Mouse (Mus musculus): ENCODE measurements around the gene Fndc3b. TPM values are rescaled to one million over a fixed set of nuclear protein-coding genes. Genes with fewer than 3 reads are reported as not detected.

Fndc3b gene
- polyA plus RNA-seq, 1 experiment, result 14.2 TPM

DNA sequence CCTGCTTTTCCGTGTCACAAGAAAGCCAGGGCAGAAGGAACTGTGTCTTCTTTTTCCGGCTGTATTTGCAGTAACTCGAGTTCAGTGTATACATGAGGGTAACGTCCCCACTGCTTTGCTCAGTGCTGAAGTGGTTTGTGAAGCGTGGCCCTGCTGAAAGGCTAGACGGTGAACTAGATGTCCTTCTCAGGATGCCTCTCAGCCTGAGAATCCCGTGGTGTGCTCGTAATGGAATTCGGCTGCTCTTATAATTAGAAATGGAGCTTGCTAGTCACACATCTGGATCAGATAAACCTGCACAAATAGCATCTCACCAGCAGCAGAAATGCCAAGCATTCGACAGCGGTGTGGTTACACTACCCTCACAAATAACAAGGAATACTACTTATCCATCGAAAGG lies 40.7 kb downstream of the Fndc3b start:
- DNase-seq, result no peak
- WGBS, result 58% methylated on average over 12 of the region's 12 CpGs
- Histone ChIP-seq H3K27ac (ENCODE audit: insufficient read depth, low read depth, low read length) (no peak overlapping the region), H3K4me3 (ENCODE audit: insufficient read depth, low read depth, low read length) (no peak overlapping the region), H3K27me3 (replicated peaks; ENCODE audit: control insufficient read depth, insufficient read depth, low read length) (no peaks in the 10 kb centered on the region), H3K36me3 (ENCODE audit: control insufficient read depth, insufficient read depth, low read length) (no peaks in the 10 kb centered on the region), H3K4me1 (ENCODE audit: control insufficient read depth, insufficient read depth, low read length) (peaks cover 9% of the 10 kb centered on the region)
- no peak for TF ChIP-seq POLR2A (IDR thresholded peaks at IDR 0.05; ENCODE audit: low read depth, low read length)
- no peak for TF ChIP-seq CTCF (conservative IDR thresholded peaks at IDR 0.05; ENCODE audit: insufficient read depth, insufficient read length, low read depth, low read length)

- no peaks in the 10 kb centered on the region for H3K36me3 ChIP-seq (ENCODE audit: control insufficient read depth, insufficient read depth, low read length)
- no peak for TF ChIP-seq POLR2A (IDR thresholded peaks at IDR 0.05; ENCODE audit: low read depth, low read length)
- TF ChIP-seq CTCF (conservative IDR thresholded peaks at IDR 0.05; ENCODE audit: insufficient read depth, insufficient read length, low read depth, low read length), result no peak
- H3K4me1 ChIP-seq (ENCODE audit: control insufficient read depth, insufficient read depth, low read length), result peaks cover 21% of the 10 kb centered on the region
- H3K27me3 ChIP-seq (replicated peaks; ENCODE audit: control insufficient read depth, insufficient read depth, low read length), result no peaks in the 10 kb centered on the region
- WGBS, result 77% methylated on average over 4 of the region's 4 CpGs
- H3K4me3 ChIP-seq (ENCODE audit: insufficient read depth, low read depth, low read length), result no peak overlapping the region
- no peak overlapping the region for H3K27ac ChIP-seq (ENCODE audit: insufficient read depth, low read depth, low read length)
- DNase-seq, result no peak
These were observed 43.8 kb downstream of the Fndc3b start for GRCm38 (mm10) chr3:27667280-27667679.

DNA sequence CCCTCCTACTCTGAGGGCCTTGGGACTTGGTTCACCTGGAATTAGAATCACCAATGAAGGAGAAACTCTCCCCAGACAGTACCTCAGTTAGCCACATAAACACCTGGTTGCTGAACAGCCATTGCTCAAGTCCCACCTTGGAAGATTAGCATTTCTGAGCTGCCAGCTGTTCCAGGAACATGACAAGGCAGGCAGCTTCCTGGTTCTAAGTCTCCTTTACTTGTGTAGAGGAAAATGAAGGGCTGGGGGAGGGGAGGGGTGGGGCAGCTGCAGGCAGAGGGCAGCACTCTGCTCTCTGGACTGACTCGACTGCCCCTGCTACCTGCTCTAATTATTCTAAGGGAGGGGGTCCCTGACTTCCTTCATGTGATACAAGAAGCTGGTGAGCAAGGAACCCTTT lies 45.8 kb downstream of the Fndc3b start:
- no peaks in the 10 kb centered on the region for H3K36me3 ChIP-seq (ENCODE audit: control insufficient read depth, insufficient read depth, low read length)
- H3K4me1 ChIP-seq (ENCODE audit: control insufficient read depth, insufficient read depth, low read length), result peaks cover 21% of the 10 kb centered on the region
- H3K4me3 ChIP-seq (ENCODE audit: insufficient read depth, low read depth, low read length), result no peak overlapping the region
- H3K27ac ChIP-seq (ENCODE audit: insufficient read depth, low read depth, low read length), result peak overlapping the region; percentile 44; the same call in 1 of the 2 replicates
- no peaks in the 10 kb centered on the region for H3K27me3 ChIP-seq (replicated peaks; ENCODE audit: control insufficient read depth, insufficient read depth, low read length)
- no peak for TF ChIP-seq POLR2A (IDR thresholded peaks at IDR 0.05; ENCODE audit: low read depth, low read length)
- TF ChIP-seq CTCF (conservative IDR thresholded peaks at IDR 0.05; ENCODE audit: insufficient read depth, insufficient read length, low read depth, low read length), result 0 out of 2 replicates have a peak, but pooled peaks have one; percentile 3
- peak; percentile 43 for DNase-seq
- WGBS, result 5% methylated on average over 1 of the region's 1 CpGs

- H3K36me3 ChIP-seq (ENCODE audit: control insufficient read depth, insufficient read depth, low read length), result no peaks in the 10 kb centered on the region
- H3K4me3 ChIP-seq (ENCODE audit: insufficient read depth, low read depth, low read length), result no peak overlapping the region
- TF ChIP-seq CTCF (conservative IDR thresholded peaks at IDR 0.05; ENCODE audit: insufficient read depth, insufficient read length, low read depth, low read length) (no peak), POLR2A (IDR thresholded peaks at IDR 0.05; ENCODE audit: low read depth, low read length) (no peak)
- peaks cover 24% of the 10 kb centered on the region for H3K4me1 ChIP-seq (ENCODE audit: control insufficient read depth, insufficient read depth, low read length)
- 50% methylated on average over 5 of the region's 5 CpGs for WGBS
- DNase-seq, result no peak
- H3K27me3 ChIP-seq (replicated peaks; ENCODE audit: control insufficient read depth, insufficient read depth, low read length), result no peaks in the 10 kb centered on the region
- H3K27ac ChIP-seq (ENCODE audit: insufficient read depth, low read depth, low read length), result no peak overlapping the region
These were observed 47.9 kb downstream of the Fndc3b start for GRCm38 (mm10) chr3:27663221-27663620.

GRCm38 (mm10) chr3:27658198-27658763 lies 52.8 kb downstream of the Fndc3b start:
- Histone ChIP-seq H3K4me3 (ENCODE audit: insufficient read depth, low read depth, low read length) (no peak overlapping the region), H3K27ac (ENCODE audit: insufficient read depth, low read depth, low read length) (no peak overlapping the region), H3K36me3 (ENCODE audit: control insufficient read depth, insufficient read depth, low read length) (no peaks in the 10 kb centered on the region), H3K27me3 (replicated peaks; ENCODE audit: control insufficient read depth, insufficient read depth, low read length) (no peaks in the 10 kb centered on the region), H3K4me1 (ENCODE audit: control insufficient read depth, insufficient read depth, low read length) (peaks cover 20% of the 10 kb centered on the region)
- peak; percentile 76 for DNase-seq
- 43% methylated on average over 4 of the region's 4 CpGs for WGBS
- TF ChIP-seq POLR2A (IDR thresholded peaks at IDR 0.05; ENCODE audit: low read depth, low read length) (no peak), CTCF (conservative IDR thresholded peaks at IDR 0.05; ENCODE audit: insufficient read depth, insufficient read length, low read depth, low read length) (no peak)

DNA sequence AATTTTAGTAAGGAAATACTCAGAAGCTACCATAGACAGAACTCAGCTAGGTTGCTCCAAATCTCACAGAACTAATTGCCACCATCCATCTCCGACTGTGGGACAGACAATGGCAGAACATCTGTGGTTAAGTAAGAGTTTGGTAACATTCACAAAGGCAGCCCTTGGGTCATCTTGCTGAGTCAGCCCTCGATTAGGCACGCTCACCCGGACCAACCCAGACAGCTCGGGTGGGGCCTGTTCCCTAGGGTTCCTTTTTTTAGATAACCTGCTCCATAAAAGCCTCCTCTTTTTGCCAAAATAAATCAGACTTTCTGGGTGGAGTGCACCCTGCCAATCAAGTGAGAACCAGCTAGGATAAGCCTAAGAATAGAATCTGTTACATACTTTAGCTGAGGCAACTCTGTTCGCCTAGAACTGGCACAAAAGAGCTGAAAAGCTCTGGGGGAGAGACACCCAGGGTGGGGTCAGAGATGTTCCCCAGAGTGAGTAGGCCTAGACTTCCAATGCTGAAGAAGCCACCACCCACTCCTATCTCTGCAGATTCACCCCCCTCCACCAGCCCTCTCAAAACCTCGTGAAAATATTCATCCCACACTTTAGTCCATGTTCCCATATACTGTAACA lies 54.2 kb downstream of the Fndc3b start:
- H3K36me3 ChIP-seq (ENCODE audit: control insufficient read depth, insufficient read depth, low read length), result no peaks in the 10 kb centered on the region
- no peak overlapping the region for H3K27ac ChIP-seq (ENCODE audit: insufficient read depth, low read depth, low read length)
- H3K4me1 ChIP-seq (ENCODE audit: control insufficient read depth, insufficient read depth, low read length), result peaks cover 17% of the 10 kb centered on the region; the same call in 1 of the 2 replicates
- no peak overlapping the region for H3K4me3 ChIP-seq (ENCODE audit: insufficient read depth, low read depth, low read length)
- peak; percentile 37 for DNase-seq
- 45% methylated on average over 7 of the region's 7 CpGs for WGBS
- no peak for TF ChIP-seq CTCF (conservative IDR thresholded peaks at IDR 0.05; ENCODE audit: insufficient read depth, insufficient read length, low read depth, low read length)
- no peak for TF ChIP-seq POLR2A (IDR thresholded peaks at IDR 0.05; ENCODE audit: low read depth, low read length)
- H3K27me3 ChIP-seq (replicated peaks; ENCODE audit: control insufficient read depth, insufficient read depth, low read length), result no peaks in the 10 kb centered on the region

DNA sequence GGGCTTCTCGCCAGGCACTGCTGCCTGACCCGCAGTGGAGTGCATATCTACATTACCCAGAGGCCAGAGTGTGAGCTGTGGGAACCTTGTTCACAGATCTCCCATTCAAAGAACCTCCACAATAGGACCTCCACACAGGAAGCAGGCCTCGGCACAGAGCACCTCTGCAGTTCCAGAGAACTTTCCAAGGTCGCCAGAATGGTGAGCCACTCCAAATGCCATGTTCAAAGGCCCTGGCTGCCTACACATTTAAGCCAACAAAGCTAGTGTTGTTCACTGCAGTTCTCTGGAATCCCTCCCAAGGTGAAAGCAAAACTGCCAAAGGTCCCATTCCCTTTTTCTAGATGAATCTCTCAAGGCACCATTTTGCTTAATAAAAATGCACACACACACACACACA lies 55.4 kb downstream of the Fndc3b start:
- H3K4me1 ChIP-seq (ENCODE audit: control insufficient read depth, insufficient read depth, low read length), result peaks cover 17% of the 10 kb centered on the region; the same call in 1 of the 2 replicates
- DNase-seq, result peak; percentile 19
- H3K27me3 ChIP-seq (replicated peaks; ENCODE audit: control insufficient read depth, insufficient read depth, low read length), result no peaks in the 10 kb centered on the region
- no peak for TF ChIP-seq POLR2A (IDR thresholded peaks at IDR 0.05; ENCODE audit: low read depth, low read length)
- no peak for TF ChIP-seq CTCF (conservative IDR thresholded peaks at IDR 0.05; ENCODE audit: insufficient read depth, insufficient read length, low read depth, low read length)
- no peaks in the 10 kb centered on the region for H3K36me3 ChIP-seq (ENCODE audit: control insufficient read depth, insufficient read depth, low read length)
- H3K4me3 ChIP-seq (ENCODE audit: insufficient read depth, low read depth, low read length), result no peak overlapping the region
- no peak overlapping the region for H3K27ac ChIP-seq (ENCODE audit: insufficient read depth, low read depth, low read length)
- WGBS, result 62% methylated on average over 4 of the region's 4 CpGs

Measured in kidney, adult 2 months (tissue).